Mouse (Mus musculus) effector memory CD4-positive, alpha-beta T cell, adult 5 months (primary cell): ENCODE results near the gene Olfr1175-ps. TPM values are rescaled to one million over a fixed set of nuclear protein-coding genes. Genes with fewer than 3 reads are reported as not detected.

ENCODE experiments used
- polyA plus RNA-seq: library from polyadenylated mRNA; unstranded; fragments of 100-300 nt; shearing (Covaris generic); gene quantifications from one replicate; pipeline ENCODE4 v1.2.1, GENCODE M21; 2017

Olfr1175-ps gene
- polyA plus RNA-seq, result not detected

GRCm38 (mm10) chr2:88327115-88327514 is at the start of gene Olfr1175-ps:
Olfr1175-ps (minus strand) TSS chr2:88327215.

DNA sequence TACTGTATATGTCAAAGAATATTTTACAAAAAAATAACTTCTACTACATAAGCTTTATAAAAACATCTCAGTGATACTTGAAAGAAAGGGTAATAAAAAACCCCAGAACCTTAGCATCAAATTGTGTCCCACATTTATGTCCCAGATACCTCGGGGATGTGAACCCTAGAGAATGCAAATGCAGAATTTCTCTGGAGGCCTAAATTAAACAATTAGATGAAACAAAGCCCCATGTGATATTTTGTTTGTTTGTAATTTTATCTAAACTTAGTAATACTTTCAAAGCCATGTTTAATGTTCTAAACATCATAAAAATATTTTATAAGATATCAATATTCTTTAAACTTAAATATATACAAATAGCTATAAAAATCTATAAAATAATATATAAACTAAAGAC is 19.4 kb upstream of the Olfr1175-ps start, which contains the start of gene Olfr1177-ps:
TSS of gene Olfr1177-ps (minus strand) at position 101 of the 400 bp plus-strand sequence.

GRCm38 (mm10) chr2:88336421-88336820 is 9.4 kb upstream of the Olfr1175-ps start, which contains the start of gene Olfr1176:
Olfr1176 (plus strand) TSS chr2:88336721.

DNA sequence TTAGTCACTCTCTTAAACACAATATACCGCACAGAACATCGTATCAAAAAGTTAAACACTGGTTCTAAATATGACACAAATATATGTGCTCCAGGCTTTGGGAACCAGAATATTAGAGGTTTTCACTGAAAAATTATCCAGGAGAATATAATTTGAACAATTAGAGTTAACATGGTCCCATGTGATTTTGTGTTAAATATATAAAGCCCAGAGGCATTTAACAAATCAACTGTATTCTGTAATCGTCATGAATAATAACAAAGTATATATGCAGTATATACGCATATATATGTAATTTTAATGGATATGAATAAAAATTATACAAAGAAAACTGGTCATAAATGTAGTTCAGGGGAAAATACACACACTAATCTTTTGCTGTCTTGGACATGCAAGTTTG is 12.0 kb downstream of the Olfr1175-ps start, which contains the start of gene Olfr1174-ps:
TSS of gene Olfr1174-ps (minus strand) at position 101 of the 400 bp plus-strand sequence.

DNA sequence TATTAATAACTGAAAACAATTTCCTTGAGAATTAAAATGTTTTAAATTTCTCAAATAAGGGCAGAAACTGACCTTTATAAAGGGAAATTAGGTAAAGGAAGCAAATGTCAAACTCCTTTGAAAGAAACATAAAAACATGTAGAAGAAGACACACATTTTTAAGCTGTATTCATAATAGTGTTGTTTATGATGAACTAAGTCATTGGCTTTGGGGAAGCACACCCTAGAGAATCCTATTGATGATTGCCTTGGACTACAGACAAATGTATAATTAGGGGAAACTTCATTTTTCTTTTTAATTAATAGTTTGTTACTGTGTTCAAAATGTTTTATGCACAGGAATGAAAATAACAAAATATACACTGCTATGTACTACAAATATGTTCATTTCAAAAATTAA is 47.2 kb downstream of the Olfr1175-ps start, which contains the start of gene Olfr1173:
TSS of gene Olfr1173 (minus strand) at position 101 of the 400 bp plus-strand sequence.

Other genes with a start within 250 kb of the Olfr1175-ps start
- gene Olfr1164, start 233.2 kb downstream of the Olfr1175-ps start, polyA plus RNA-seq, result not detected
- not detected for gene Olfr1166, start 198.9 kb downstream of the Olfr1175-ps start, polyA plus RNA-seq
- not detected for gene Olfr1167, start 172.0 kb downstream of the Olfr1175-ps start, polyA plus RNA-seq
- gene Olfr1168, start 145.3 kb downstream of the Olfr1175-ps start, polyA plus RNA-seq, result not detected
- gene Olfr1170, start 98.9 kb downstream of the Olfr1175-ps start, polyA plus RNA-seq, result not detected
- not detected for gene Olfr1173, start 47.3 kb downstream of the Olfr1175-ps start, polyA plus RNA-seq
- not detected for gene Olfr1174-ps, start 12.1 kb downstream of the Olfr1175-ps start, polyA plus RNA-seq
- gene Olfr1176, start 9.5 kb upstream of the Olfr1175-ps start, polyA plus RNA-seq, result not detected
- not detected for gene Olfr1177-ps, start 19.3 kb upstream of the Olfr1175-ps start, polyA plus RNA-seq
- gene Olfr1178, start 59.8 kb upstream of the Olfr1175-ps start, polyA plus RNA-seq, result not detected
- gene Olfr1179, start 79.2 kb upstream of the Olfr1175-ps start, polyA plus RNA-seq, result not detected
- not detected for gene Olfr1180, start 91.9 kb upstream of the Olfr1175-ps start, polyA plus RNA-seq
- not detected for gene Olfr1181, start 99.0 kb upstream of the Olfr1175-ps start, polyA plus RNA-seq
- not detected for gene Gm13757, start 121.9 kb upstream of the Olfr1175-ps start, polyA plus RNA-seq
- gene Olfr1183, start 127.7 kb upstream of the Olfr1175-ps start, polyA plus RNA-seq, result not detected
- gene Olfr1184, start 156.4 kb upstream of the Olfr1175-ps start, polyA plus RNA-seq, result 0.37 TPM
- gene Olfr1185-ps1, start 166.1 kb upstream of the Olfr1175-ps start, polyA plus RNA-seq, result not detected
- not detected for gene Olfr1186, start 191.3 kb upstream of the Olfr1175-ps start, polyA plus RNA-seq
- not detected for gene Olfr1188, start 229.7 kb upstream of the Olfr1175-ps start, polyA plus RNA-seq